Mouse (Mus musculus): ENCODE measurements around the gene Leo1. TPM values are rescaled to one million over a fixed set of nuclear protein-coding genes. Genes with fewer than 3 reads are reported as not detected.

Gene Leo1
- polyA plus RNA-seq (2011; ENCODE audit: insufficient read depth, insufficient read length, low replicate concordance, missing spikeins) = 14.4 and 22.5 TPM in 2 replicates

DNA sequence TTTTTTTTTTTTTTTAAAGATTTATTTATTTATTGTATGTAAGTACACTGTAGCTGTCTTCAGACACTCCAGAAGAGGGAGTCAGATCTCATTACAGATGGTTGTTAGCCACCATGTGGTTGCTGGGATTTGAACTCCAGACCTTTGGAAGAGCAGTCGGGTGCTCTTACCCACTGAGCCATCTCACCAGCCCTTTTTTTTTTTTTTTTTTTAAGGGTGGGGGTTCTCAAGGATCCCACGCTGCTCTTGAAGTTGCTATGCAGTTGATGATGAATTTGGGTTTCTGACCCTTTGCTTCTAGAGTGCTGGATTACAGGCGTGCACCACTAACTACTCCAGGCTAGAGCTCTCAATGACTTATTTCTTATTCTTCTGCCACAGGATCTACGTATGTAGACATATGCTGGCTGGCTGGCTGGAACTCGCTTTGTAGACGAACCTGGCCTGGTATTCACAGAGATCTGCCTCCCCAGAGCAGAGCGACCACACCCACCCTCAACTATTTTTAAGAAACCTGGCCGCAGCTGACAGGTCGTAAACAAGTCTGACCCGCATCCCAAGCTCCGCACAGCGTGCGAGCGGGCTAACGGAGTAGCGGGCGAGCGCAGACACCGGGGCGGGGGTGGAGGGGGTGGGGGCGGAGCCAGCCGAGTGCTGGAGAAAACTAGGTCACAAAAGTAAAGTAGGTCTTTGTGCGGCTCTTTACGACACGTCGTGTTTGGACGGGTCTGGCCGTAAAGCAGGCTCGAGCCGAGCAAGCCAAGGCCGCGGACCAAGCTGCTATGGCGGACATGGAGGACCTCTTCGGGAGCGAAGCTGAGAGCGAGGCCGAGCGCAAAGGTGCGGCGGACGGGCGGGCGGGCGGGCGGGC is at the start of gene Leo1:
Leo1 (plus strand) TSS at position 729 of the 871 bp plus-strand sequence.
- Histone ChIP-seq H3K4me3 (replicated peaks; ENCODE audit: control insufficient read depth, low read depth, low read length) (peak within 1 kb of the TSS; percentile 97), H3K27ac (ENCODE audit: control insufficient read depth, insufficient read depth, low read depth, low read length, poor library complexity) (peak within 1 kb of the TSS; percentile 45), H3K4me1 (ENCODE audit: control insufficient read depth, insufficient read depth, low read length) (no peaks in the 10 kb centered on the region; the same call in 1 of the 2 replicates)
- TF ChIP-seq CTCF (IDR thresholded peaks at IDR 0.05; ENCODE audit: control insufficient read depth, insufficient read depth, low read length) (no peak), POLR2A (IDR thresholded peaks at IDR 0.05; ENCODE audit: borderline replicate concordance, control insufficient read depth, low read depth, low read length) (peak; percentile 70; the same call in 1 of the 2 replicates)
- WGBS = under 1% methylated on average over 43 of the region's 45 CpGs

DNA sequence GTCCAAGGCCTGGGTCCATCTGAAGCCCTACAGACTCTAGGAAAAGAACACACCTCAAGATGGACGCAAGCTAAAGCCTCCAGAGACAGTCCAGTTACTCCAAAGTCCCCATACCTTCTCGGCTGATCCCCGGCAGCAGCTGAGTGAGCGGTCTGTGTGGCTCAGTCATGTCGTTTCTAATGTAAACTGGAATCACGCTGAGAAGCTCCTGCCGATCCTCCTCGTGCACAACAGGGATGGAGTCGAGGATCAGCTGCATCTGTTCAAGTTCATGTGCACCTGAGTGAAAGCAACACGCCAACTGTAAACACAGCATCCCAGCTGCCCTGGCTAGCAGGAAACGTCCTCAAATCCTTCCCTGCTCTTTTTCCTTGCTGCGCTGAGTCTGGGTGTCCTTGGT is 48.1 kb upstream of the Leo1 start:
- WGBS = 87% methylated on average over 12 of the region's 12 CpGs
- no peak overlapping the region for H3K4me3 ChIP-seq (replicated peaks; ENCODE audit: control insufficient read depth, low read depth, low read length)
- H3K27ac ChIP-seq (ENCODE audit: control insufficient read depth, insufficient read depth, low read depth, low read length, poor library complexity) = no peak overlapping the region
- H3K4me1 ChIP-seq (ENCODE audit: control insufficient read depth, insufficient read depth, low read length) = no peaks in the 10 kb centered on the region
- no peak for TF ChIP-seq CTCF (IDR thresholded peaks at IDR 0.05; ENCODE audit: control insufficient read depth, insufficient read depth, low read length)
- no peak for TF ChIP-seq POLR2A (IDR thresholded peaks at IDR 0.05; ENCODE audit: borderline replicate concordance, control insufficient read depth, low read depth, low read length)

DNA sequence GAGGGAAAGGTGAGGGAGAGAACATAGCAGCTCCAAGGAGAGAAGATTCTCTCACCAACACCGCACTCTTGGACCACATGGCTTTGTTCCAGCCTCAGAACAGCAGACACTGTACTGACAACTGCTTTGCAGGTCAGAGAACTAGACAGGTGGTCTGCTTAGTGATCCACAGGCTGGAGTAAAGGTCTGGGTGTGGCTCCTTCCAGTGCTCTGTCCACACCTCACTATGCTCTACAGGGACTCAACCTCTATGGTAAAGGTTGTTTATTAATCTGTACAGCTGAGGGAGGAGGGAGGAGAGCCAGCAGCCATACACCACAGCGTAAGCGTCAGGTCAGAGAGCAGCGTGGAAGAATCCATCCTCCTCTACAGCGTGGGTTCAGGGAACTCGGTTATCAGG is 45.4 kb upstream of the Leo1 start:
- no peaks in the 10 kb centered on the region for H3K4me1 ChIP-seq (ENCODE audit: control insufficient read depth, insufficient read depth, low read length)

DNA sequence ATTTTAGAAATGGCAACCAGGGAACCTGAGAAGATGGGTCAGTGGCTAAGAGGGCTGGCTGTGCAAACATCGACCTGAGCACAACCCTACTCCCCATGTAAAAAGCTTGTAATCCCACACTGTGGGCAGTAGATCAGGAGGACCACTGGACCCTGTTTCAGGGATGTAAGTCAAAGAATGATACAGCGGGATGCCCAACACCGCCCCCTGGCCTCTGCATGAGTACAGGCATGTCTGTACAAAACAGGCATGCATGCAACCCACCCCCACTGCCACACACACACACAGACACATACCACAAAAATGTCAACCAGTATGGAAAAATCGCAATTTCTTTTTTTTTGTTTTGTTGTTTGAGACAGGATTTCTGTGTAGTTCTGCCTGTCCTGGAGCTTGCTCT is 42.3 kb upstream of the Leo1 start:
- WGBS = 82% methylated on average over 4 of the region's 4 CpGs
- peaks cover 3% of the 10 kb centered on the region for H3K4me1 ChIP-seq (ENCODE audit: control insufficient read depth, insufficient read depth, low read length)
- TF ChIP-seq POLR2A (IDR thresholded peaks at IDR 0.05; ENCODE audit: borderline replicate concordance, control insufficient read depth, low read depth, low read length) (no peak), CTCF (IDR thresholded peaks at IDR 0.05; ENCODE audit: control insufficient read depth, insufficient read depth, low read length) (peak; percentile 23; the same call in 1 of the 2 replicates)
- no peak overlapping the region for H3K27ac ChIP-seq (ENCODE audit: control insufficient read depth, insufficient read depth, low read depth, low read length, poor library complexity)
- no peak overlapping the region for H3K4me3 ChIP-seq (replicated peaks; ENCODE audit: control insufficient read depth, low read depth, low read length)

More for the DNA sequence above, 45.4 kb upstream of the Leo1 start:
- 79% methylated on average over 6 of the region's 6 CpGs for WGBS
- Histone ChIP-seq H3K27ac (ENCODE audit: control insufficient read depth, insufficient read depth, low read depth, low read length, poor library complexity) (no peak overlapping the region), H3K4me3 (replicated peaks; ENCODE audit: control insufficient read depth, low read depth, low read length) (no peak overlapping the region)
- TF ChIP-seq CTCF (IDR thresholded peaks at IDR 0.05; ENCODE audit: control insufficient read depth, insufficient read depth, low read length) (no peak), POLR2A (IDR thresholded peaks at IDR 0.05; ENCODE audit: borderline replicate concordance, control insufficient read depth, low read depth, low read length) (no peak)

DNA sequence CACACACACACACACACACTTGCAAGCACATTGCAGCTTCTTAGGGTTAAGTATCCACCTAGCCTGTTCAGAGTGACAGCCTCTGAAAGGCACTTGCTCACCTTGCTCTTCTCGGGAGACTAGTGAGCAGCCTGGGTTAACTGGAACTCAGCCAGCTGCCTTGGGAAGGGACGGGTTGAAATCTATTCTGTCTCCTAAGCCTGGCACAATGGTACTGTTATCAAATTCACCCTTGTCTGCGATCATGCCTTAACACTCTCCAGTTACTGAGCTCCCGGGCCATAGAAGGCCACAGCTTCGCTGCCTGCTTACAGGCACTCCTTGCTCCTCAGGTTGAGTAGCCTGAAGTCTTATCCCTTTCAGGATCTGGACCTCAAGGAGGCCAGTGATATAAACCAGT is 40.7 kb upstream of the Leo1 start:
- H3K27ac ChIP-seq (ENCODE audit: control insufficient read depth, insufficient read depth, low read depth, low read length, poor library complexity) = no peak overlapping the region
- TF ChIP-seq POLR2A (IDR thresholded peaks at IDR 0.05; ENCODE audit: borderline replicate concordance, control insufficient read depth, low read depth, low read length) (no peak), CTCF (IDR thresholded peaks at IDR 0.05; ENCODE audit: control insufficient read depth, insufficient read depth, low read length) (no peak)
- peaks cover 3% of the 10 kb centered on the region for H3K4me1 ChIP-seq (ENCODE audit: control insufficient read depth, insufficient read depth, low read length)
- WGBS = 51% methylated on average over 5 of the region's 5 CpGs
- H3K4me3 ChIP-seq (replicated peaks; ENCODE audit: control insufficient read depth, low read depth, low read length) = no peak overlapping the region

DNA sequence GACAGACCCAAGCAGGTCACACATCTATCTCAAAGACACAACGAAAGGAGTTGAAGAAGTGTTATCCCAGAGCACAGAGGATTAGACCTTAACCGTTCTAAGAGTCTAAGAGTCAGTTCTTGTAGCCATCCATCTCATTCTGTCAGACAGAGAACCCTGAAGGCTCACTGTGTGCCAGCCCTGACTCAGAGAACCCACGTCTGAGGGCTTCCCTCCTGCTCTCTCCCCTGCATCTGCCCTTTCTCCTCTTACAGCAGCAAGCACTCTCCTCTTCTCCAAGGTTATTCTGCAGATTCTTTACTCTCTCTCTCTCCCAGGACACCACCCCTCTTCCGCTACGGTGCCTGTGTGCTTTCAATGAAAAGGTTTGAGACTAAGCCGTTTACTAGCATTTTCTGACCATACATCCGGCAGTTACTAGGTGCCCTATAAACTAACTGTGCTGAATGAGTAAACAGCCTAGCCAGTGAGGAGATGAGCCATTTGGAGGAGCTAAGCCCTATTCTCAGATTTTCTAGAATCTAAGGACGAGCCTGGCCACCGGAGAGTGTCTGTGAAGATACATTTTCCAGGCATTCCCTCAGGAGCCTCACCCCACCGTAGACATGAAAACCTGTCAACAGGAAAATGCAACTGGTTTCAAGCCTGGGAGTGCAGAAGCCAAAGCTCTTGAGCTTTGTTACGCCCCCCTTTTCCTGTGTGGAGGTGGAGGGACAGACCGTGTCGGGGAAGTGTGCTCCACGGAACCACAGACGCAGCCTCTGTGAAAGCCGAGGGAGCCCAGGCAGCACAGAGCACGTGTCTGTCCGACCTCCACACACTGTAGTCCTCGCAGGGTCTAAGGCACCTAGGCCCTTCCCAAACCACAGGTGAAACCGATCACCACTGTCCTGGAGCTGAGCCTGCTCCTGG is 39.5 kb upstream of the Leo1 start:
- 18% methylated on average over 20 of the region's 20 CpGs for WGBS
- TF ChIP-seq POLR2A (IDR thresholded peaks at IDR 0.05; ENCODE audit: borderline replicate concordance, control insufficient read depth, low read depth, low read length) (no peak), CTCF (IDR thresholded peaks at IDR 0.05; ENCODE audit: control insufficient read depth, insufficient read depth, low read length) (no peak)
- H3K4me1 ChIP-seq (ENCODE audit: control insufficient read depth, insufficient read depth, low read length) = peaks cover 4% of the 10 kb centered on the region
- no peak overlapping the region for H3K27ac ChIP-seq (ENCODE audit: control insufficient read depth, insufficient read depth, low read depth, low read length, poor library complexity)
- H3K4me3 ChIP-seq (replicated peaks; ENCODE audit: control insufficient read depth, low read depth, low read length) = no peak overlapping the region

DNA sequence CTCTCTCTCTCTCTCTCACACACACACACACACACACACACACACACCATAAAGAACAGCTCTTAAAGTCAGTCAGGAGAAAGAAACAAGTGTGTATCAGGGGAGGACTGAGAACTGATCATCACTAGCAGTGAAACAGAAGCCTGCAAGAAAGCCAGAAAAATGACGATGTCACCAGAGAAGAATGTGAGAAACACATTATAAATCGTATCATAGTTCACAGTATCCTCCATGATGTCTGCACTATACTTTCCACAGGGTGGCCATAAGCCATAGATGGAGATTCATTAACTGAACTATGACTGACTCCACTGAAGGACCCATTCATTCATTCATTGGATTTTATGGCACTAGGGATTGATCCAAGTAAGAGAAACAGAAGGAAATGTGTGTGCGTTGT is 37.8 kb upstream of the Leo1 start:
- 67% methylated on average over 3 of the region's 3 CpGs for WGBS
- peaks cover 4% of the 10 kb centered on the region for H3K4me1 ChIP-seq (ENCODE audit: control insufficient read depth, insufficient read depth, low read length)

DNA sequence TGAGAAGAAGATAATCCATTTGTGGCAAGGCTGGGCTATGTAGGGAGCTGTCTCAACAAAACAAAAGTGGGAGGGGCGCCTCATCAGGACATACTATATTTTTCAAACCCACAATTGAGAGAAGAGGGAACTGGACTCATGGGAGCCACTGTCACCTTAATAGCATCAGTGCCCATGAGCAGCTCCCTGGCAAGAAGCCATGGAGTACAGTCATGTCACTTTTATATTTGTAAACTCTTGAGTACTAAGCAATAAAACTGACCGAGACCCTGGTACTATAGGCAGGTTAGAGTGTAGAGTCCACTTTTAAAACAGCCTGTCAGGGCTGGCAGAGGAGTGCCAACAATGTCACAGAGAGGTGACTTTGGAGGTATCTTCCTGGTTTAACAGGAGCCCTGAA is 35.2 kb upstream of the Leo1 start:
- no peak overlapping the region for H3K27ac ChIP-seq (ENCODE audit: control insufficient read depth, insufficient read depth, low read depth, low read length, poor library complexity)
- no peak overlapping the region for H3K4me3 ChIP-seq (replicated peaks; ENCODE audit: control insufficient read depth, low read depth, low read length)
- WGBS = 81% methylated on average over 2 of the region's 2 CpGs
- peaks cover 5% of the 10 kb centered on the region for H3K4me1 ChIP-seq (ENCODE audit: control insufficient read depth, insufficient read depth, low read length)
- TF ChIP-seq CTCF (IDR thresholded peaks at IDR 0.05; ENCODE audit: control insufficient read depth, insufficient read depth, low read length) (no peak), POLR2A (IDR thresholded peaks at IDR 0.05; ENCODE audit: borderline replicate concordance, control insufficient read depth, low read depth, low read length) (no peak)

More for the DNA sequence above, 37.8 kb upstream of the Leo1 start:
- H3K27ac ChIP-seq (ENCODE audit: control insufficient read depth, insufficient read depth, low read depth, low read length, poor library complexity) = no peak overlapping the region
- no peak overlapping the region for H3K4me3 ChIP-seq (replicated peaks; ENCODE audit: control insufficient read depth, low read depth, low read length)
- TF ChIP-seq CTCF (IDR thresholded peaks at IDR 0.05; ENCODE audit: control insufficient read depth, insufficient read depth, low read length) (no peak), POLR2A (IDR thresholded peaks at IDR 0.05; ENCODE audit: borderline replicate concordance, control insufficient read depth, low read depth, low read length) (no peak)

Data from bone marrow, adult 2 months (tissue).